Mouse (Mus musculus) heart, adult 2 months (tissue): ENCODE measurements around the gene Hnrnpab.

Experiments used
- CTCF ChIP-seq: fragments of 200-600 bp; IDR thresholded peaks from 2 replicates; pipeline ENCODE4 v1.8.1; 2022; ENCODE audit warnings: antibody characterized with exemption, mild to moderate bottlenecking, moderate library complexity
- EP300 ChIP-seq: fragments of 200-500 bp; IDR thresholded peaks from 2 replicates; pipeline ENCODE4 v1.6.1; 2011; ENCODE audit warnings: low read depth, low read length, control low read depth; ENCODE audit not compliant: insufficient read depth

DNA sequence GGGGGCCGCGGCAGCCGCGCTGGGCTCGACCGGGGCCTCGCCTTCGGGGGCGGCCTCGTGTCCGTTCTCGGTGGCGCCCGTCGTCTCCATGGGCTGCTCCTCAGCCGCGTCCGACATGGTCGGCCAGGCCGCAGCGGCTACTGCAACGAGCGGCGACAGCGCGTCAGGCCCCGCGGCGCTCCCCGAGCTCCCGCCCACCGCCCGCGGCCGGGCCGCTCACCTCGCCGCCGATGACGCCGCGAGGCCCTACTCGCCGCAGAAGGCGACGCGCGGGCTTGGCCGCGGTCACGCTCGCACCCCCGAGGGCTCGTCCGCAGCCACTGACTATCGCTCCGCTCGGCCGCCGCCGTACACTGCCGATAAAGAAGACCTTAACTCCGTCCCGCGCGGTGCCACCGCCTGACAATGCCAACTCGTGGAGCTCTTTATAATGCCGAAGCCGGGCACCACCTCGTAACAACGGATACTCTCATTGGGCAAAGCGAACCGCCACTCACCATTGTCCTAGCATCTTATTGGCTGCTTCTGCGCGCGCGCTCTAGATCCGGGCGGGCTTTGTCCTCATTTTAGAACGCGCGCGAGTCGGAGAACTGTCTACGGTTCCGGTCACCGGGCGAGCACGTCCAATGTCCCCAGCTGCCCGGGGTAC is at the start of gene Hnrnpab:
- TF ChIP-seq EP300 (0 out of 2 replicates have a peak, but pooled peaks have one; percentile 38), CTCF (no peak)
